Mouse (Mus musculus) ZHBTc4 (cell line): ENCODE measurements at regions not wholly inside any gene's neighbourhood (a gene's known extent, or its start where the extent isn't known, plus 50 kb on each side); places are given as distances from the start of the nearest gene placed in this dataset.

ENCODE experiments used
- DNase-seq: peaks from one replicate; pipeline ENCODE4 v3.0.0-alpha.2; 2011; ENCODE audit warnings: low read depth, low spot score

DNA sequence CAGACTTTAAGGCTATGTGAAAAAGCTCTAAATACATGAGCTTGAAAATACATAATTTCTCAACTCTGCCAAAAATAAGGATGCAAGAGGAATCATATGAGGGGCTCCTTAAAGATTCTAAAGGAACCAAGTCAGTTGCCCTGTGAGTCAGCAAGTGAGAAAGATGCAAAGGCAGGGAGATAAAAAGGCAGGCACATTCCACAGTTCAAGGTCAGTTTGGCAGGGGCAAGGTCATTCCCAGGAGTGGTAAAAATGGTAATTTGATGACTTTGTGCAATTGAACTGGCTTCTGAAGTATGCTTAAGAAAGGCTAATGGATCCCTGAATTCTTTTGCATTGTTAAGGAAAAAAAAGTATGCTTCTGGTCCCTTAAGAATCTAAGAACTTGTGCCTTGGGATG is 131.5 kb downstream of the Zfp951 start:
- peak; percentile 92 for DNase-seq

GRCm38 (mm10) chr5:104722601-104723000 is 137.3 kb downstream of the Zfp951 start:
- peak; percentile 65 for DNase-seq

DNA sequence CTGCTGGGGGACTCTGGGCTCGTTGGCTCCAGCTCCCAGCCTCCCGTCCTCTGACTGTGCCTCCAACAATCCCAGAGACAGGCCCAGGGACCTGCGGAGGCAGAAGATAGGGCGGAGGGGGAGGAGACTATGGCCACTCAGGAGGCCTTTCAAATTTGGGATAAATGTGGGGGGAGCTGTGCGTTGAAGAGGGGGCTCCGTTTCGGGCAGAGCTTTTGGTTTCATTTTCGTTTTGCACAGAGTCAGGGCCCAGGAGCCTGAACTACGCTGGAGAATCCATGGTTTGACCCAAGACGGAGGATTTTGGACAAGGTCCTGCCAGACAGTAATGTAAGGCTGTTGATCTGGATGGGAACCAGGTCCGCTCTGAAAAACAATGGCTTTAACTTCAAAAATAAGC is 142.9 kb downstream of the Zfp951 start:
- DNase-seq: no peak
